Mouse (Mus musculus) urinary bladder, postnatal 4 days (tissue): ENCODE data around the gene Tmem123.
A peak's percentile ranks its signal among the peaks of the same experiment; 100 is the strongest.

Experiments used
- DNase-seq, 2 experiments: peaks; one replicate each; pipeline ENCODE4 v3.0.0; 2021 to 2022; ENCODE audit warnings: low spot score in 2 of 2

The Tmem123 gene

GRCm38 (mm10) chr9:7824916-7825315 lies 61.1 kb downstream of the Tmem123 start:
- DNase-seq: no peak

DNA sequence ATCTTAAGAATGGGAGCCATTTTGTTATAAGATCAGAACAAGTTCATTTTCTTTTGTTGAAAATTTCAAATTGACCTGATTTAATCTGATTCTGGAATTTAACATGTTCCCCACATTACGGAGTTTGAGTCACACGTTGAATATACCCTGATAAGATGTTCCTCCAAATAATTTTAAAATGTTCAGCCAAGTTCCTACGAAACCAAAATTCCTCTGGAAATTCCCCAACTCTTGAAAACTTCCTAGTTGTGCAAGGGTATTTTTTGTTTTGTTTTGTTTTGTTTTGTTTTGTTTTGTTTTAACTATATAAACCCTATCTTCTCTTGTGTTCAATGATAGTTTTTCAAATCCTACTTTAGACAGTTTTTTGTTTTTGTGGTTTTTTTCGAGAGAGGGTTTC lies 64.9 kb downstream of the Tmem123 start:
- no peak for DNase-seq

DNA sequence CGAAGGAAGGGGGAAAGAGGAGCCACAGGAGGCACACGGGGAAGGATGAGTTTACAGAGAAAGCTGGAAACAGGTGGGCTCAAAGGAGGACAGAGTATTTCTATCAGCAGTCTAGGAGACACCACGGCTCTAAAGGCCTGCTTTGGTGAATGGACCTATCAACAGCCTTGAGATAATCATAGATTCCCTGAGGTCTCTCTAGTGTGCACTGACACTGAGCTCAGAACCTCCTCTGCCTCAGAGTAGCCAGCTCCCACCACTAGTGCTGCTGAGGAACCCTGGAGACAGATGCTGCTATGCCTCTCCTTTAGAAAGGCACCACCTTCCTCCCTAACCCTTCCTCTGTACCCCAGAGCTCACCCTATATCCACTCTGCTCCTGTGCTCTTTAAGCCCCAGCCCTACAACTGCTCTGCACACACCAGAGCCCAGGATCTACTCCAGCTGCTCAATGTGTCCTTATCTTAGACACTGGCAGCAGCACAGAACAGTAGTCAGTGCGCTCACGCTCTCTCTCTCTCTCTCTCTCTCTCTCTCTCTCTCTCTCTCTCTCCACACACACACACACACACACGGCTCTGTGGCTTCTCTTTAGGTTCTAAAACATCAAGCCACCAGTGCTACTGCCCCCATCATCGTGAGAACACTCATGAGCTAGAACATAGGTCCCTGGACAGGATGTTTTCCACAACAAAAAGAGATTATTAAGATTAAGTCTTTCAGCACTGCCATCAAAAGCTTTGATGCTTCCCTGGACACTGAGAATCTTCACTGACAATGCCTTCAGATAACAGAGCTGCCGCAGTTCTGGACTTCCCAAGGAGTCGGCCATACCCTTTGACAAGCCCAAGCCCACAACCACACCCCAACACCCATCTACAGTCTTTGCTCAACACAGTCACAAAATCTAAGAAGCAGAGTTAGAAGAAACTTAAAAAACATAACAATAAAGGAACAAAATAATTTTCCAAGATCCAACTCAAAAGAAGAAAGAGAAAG lies 66.0 kb downstream of the Tmem123 start:
- DNase-seq: no peak

- DNase-seq: no peak
These were observed 69.6 kb downstream of the Tmem123 start for GRCm38 (mm10) chr9:7833421-7833820.

GRCm38 (mm10) chr9:7835302-7835701 lies 71.5 kb downstream of the Tmem123 start:
- no peak for DNase-seq

GRCm38 (mm10) chr9:7836331-7836730 lies 72.5 kb downstream of the Tmem123 start:
- peak in 1 of 2 experiments; percentile 26 for DNase-seq

DNA sequence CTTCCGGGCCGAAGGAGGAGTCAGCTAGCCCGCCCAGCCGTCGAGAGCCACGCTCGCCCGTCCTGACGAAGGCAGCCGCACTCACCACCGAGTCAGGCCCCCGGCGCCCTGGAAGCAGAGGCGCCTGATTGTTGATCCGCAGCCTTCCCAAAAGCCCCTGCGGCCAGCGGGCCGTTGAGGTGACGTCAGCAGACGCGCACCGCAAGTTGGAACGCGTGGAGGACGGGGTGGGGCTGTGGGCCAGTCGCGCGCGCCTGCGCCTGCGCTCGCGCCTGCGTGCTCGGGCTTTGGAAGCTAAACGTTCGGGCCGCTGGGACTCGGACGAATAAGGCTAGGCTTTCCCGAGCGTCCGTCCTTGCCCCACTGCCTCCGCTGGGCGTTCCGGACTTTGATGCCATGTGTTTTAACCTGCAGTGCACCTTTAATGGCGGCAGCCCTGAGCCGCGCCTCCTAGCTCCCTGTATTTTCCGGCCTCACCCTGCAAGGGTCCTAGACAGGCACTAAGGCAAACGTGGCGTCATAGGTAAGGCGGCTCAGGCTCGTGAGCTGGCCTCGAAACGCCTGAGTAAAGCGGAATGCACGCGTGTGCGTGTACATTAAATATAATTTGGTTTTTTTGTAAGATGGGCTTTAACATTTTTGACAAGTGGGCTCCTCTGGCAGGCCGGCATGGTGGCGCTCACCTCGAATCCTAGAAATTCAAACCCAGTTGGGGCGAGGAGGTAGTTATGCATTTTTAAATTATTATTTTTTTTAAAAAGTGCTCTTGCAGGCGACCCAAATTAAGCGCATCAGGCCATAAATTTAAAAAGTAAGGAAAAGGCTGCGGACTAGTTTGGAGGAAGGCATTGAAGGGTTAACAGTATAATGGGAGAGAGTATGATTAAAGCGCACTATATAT lies 73.3 kb downstream of the Tmem123 start, which contains the start of gene Birc2:
TSS of gene Birc2 (minus strand) at position 160 of the 901 bp plus-strand sequence.
- DNase-seq: peak; percentile 94

- DNase-seq: no peak
These were observed 74.1 kb downstream of the Tmem123 start for GRCm38 (mm10) chr9:7837806-7838440.

DNA sequence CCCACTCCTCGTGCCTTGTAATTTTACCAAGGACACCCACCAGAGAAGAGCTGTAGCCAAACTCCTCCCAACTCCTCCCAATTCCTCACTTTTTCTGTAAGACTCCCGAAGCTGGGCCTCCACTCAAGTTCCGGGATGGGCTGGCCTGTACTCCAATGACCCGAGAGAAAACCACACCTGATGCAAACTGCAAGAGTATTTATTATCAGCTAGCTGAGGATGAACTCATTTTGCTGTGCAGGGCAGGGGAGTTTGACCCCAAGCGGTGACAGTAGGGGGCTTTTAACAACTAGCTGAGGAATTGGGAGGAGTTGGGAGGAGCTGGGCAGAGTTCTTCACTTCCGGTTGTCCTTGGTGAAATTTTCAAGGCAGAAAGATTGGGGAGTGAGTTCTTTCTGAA lies 77.4 kb downstream of the Tmem123 start:
- peak in 1 of 2 experiments; percentile 38 for DNase-seq
